Mouse (Mus musculus) adrenal gland, postnatal 4 days (tissue): ENCODE results near the gene Vmn1r198. TPM values are rescaled to one million over a fixed set of nuclear protein-coding genes. Genes with fewer than 3 reads are reported as not detected.
"Not testable (repeated sequence)": the region's sequence is repeated elsewhere in the genome, so short reads cannot be mapped to it uniquely, and the experiment has no call there.

Source experiments
- DNase-seq, 2 experiments: peaks; one replicate each; pipeline ENCODE4 v3.0.0; 2021 to 2022; ENCODE audit warnings: low spot score in 2 of 2, mixed read lengths in 2 of 2
- long read RNA-seq, 2 experiments: library from polyadenylated mRNA; stranded (forward); transcript quantifications; one replicate each; pipeline ENCODE4 v2.0.0; 2021
- total RNA-seq, 2 experiments: library from RNA; stranded (reverse); gene quantifications; 2 replicates each; pipeline ENCODE4 v1.2.3; 2021

Vmn1r198 gene
- total RNA-seq = not detected
- long read RNA-seq, experiment 1 = 0 reads
- long read RNA-seq, experiment 2 = 0 reads

DNA sequence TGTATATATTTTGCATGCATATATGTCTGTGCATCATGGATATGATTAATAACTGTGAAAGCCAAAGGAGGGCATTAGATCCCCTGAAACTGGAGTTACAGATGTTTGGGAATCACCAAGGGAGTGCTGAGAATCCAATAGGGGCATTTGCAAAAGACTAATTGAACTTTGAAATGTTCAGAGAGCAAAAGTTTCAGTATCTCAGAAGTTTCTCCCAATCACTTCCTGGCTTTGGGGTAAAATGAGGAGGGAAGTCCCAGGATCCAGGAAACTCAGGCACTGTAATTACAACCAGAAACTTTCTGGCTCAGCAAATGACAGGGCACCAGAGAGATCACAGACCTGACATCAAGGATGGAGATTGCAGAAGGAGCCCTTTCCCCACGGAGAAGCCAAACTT, at the start of gene Vmn1r198:
Gene Vmn1r198 (plus strand): TSS at position 301 of the 400 bp plus-strand sequence.
- no peak for DNase-seq

GRCm38 (mm10) chr13:22308075-22308474, 42.1 kb upstream of the Vmn1r198 start:
- not testable (repeated sequence) for DNase-seq

DNA sequence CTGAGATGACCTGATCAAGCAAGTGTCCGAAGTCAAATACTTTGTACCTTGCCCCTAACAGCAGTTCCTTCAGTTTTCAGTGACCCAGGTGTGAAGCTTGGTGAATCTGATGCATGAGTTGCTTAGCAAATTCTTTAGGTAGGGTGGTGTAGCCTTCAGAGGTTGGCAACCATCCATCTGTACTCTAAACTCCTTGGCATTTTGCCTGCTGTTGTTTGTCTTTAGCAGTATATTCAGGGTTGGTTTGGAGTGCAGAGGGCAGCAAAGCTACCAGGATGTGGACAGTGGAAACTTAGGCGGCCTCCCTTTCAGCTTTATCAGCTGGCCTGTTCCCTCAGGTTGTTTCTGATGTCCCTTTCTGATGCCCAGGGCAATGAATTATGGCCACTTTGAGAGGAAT, 34.8 kb upstream of the Vmn1r198 start:
- DNase-seq = no peak

GRCm38 (mm10) chr13:22317366-22317765, 32.8 kb upstream of the Vmn1r198 start:
- no peak for DNase-seq

- no peak for DNase-seq
Observed at GRCm38 (mm10) chr13:22320091-22320490, 30.1 kb upstream of the Vmn1r198 start.

- no peak for DNase-seq
Observed at GRCm38 (mm10) chr13:22324289-22324688, 25.9 kb upstream of the Vmn1r198 start, which contains the start of gene Vmn1r197. Gene Vmn1r197, plus strand, starts transcription at chr13:22324589.

DNA sequence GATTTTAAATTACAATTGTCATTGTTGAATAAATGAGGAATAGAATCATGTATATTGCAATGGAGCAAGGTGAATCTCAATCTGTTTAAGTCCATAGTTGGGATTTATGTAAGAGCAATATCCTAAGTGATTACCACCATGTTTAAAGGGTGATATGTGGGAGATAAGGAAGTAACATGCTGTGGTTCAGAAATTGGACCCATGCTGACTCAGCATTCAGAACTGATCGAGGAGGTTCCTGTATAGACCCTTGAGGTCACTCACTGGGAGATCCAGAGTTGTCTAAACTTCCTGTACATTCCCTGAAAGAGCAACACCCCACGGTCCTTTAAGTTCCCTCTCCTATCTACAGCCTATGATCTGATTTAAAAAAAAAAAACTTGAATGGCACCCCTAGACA, 16.9 kb upstream of the Vmn1r198 start:
- DNase-seq = no peak

GRCm38 (mm10) chr13:22335565-22335964, 14.6 kb upstream of the Vmn1r198 start:
- DNase-seq = no peak

DNA sequence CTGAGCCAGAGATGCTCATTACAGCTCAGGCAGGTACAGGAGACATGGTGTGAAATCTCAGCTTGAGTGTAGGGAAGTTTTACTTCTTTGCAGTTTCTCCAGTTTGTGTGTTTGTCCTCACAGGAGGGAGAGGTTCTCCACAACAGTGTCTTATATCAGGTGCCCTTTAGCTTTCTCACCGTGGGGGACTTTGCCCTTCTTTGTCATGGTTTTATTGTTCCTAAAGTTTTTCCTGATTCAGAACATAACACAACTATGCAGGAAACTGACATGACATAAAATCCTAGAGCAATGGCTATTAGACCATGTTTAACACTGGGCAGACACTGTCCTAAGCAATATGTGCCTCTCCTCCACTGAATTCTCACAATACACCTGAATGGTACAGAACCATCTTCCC, 649 bp downstream of the Vmn1r198 start:
- DNase-seq = no peak

DNA sequence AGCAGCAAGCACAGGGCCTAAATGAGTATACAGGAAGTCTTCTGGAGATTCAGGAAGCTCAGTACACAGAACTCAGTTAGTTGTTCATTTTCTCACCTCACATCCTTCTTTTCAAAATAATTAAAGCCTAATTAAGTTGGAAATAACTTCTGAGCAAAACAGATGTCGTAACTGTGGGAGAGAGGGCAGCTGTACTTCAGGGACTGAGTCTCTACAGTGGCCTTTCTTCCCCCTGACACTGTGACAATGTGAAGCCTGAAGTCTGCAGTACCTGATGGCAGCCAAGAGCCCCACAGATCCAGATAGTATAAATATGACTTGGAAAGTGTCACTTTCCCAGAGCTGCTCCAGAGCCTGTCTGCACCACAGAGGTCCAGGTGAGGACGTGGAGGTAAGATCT, 29.4 kb downstream of the Vmn1r198 start, which contains the start of gene Vmn1r199:
Gene Vmn1r199 (plus strand): TSS at position 301 of the 400 bp plus-strand sequence.
- DNase-seq = no peak

DNA sequence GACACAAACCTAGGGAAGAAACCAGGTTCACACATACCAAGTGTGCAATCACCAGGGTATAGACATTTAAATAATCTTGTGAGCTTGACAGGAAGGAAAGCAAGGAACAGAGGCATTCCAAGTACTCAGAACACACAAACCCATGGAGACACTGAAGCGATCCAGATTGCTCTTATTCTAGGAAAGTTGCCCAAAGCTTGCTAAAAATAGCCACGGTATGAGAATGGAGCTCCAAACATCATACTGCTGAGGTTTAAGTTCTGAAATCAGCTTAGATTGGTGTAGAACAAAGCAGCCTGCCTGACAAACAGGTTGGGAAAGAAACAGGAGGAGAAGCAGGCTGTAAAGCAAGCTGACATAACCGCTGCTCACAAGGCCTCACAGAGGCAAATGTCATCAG, 31.0 kb downstream of the Vmn1r198 start:
- not testable (repeated sequence) for DNase-seq

DNA sequence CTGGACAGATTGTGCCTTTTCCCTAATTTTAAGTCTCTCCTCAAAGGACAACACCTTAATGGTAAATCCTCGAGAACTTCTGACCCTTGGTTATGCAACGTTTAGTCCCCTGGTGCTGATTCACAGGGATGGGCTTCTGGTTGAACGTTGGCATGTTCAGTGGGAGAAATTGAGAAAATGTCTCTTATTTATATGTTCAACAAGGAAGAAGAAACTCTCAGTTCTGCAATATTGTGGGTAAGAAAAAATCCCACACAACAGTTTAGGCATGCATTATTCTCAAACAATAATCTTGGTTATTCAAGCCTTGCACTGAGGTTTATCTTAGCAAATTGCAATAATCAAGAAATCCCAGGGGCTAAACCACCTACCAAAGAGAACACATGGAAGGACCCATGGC, 33.2 kb downstream of the Vmn1r198 start:
- no peak for DNase-seq

GRCm38 (mm10) chr13:22387050-22387449, 36.9 kb downstream of the Vmn1r198 start:
- no peak for DNase-seq

DNA sequence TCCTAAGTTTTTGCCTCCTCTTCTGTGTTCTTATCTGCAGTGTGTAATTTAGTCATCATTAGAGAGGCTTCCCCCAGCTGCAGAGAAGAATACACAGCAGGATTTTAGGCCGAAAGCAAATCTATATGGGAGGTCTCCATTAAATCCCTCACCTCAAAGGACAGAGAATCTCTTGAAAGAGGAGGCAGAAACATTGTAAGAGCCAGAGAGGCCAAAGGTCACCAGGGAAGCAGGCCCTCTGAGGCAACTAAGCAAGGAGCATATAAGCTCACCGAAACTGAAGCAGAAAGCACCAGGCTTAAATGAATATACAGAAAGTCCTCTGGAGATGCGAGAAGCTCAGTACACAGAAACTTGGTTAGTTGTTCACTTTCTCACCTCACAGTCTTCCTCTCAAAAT, 39.9 kb downstream of the Vmn1r198 start, which contains the start of gene Vmn1r200:
Gene Vmn1r200 (plus strand): TSS at position 301 of the 400 bp plus-strand sequence.
- DNase-seq = no peak

GRCm38 (mm10) chr13:22402978-22403377, 52.8 kb downstream of the Vmn1r198 start:
- no peak for DNase-seq

Other genes with a start within 250 kb of the Vmn1r198 start
- gene Vmn1r189, start 244.5 kb upstream of the Vmn1r198 start, total RNA-seq = not detected
- gene Vmn1r191, start 166.4 kb upstream of the Vmn1r198 start, total RNA-seq = not detected
- not detected for gene Vmn1r192, start 159.2 kb upstream of the Vmn1r198 start, total RNA-seq
- not detected for gene Vmn1r193, start 127.2 kb upstream of the Vmn1r198 start, total RNA-seq
- not detected for gene Vmn1r194, start 106.1 kb upstream of the Vmn1r198 start, total RNA-seq
- gene Vmn1r195, start 79.8 kb upstream of the Vmn1r198 start, total RNA-seq = not detected
- not detected for gene Vmn1r196, start 60.4 kb upstream of the Vmn1r198 start, total RNA-seq
- gene Vmn1r197, start 25.8 kb upstream of the Vmn1r198 start, total RNA-seq = not detected
- gene Vmn1r199, start 29.5 kb downstream of the Vmn1r198 start, total RNA-seq = not detected
- gene Vmn1r200, start 40.0 kb downstream of the Vmn1r198 start, total RNA-seq = not detected
- not detected for gene Vmn1r201, start 121.6 kb downstream of the Vmn1r198 start, total RNA-seq
- gene Vmn1r202, start 155.0 kb downstream of the Vmn1r198 start, total RNA-seq = under 1 TPM; 0.06 to 0.08 TPM
- gene Vmn1r203, start 167.8 kb downstream of the Vmn1r198 start, total RNA-seq = not detected
- gene Vmn1r204, start 202.8 kb downstream of the Vmn1r198 start, total RNA-seq = not detected
- not detected for gene Vmn1r205, start 242.6 kb downstream of the Vmn1r198 start, total RNA-seq